Mouse (Mus musculus) C2C12 (cell line): ENCODE results near the gene Nr3c2. TPM values are rescaled to one million over a fixed set of nuclear protein-coding genes. Genes with fewer than 3 reads are reported as not detected.

Experiments
- H3K27me3 ChIP-seq: one replicate; pipeline ENCODE4 v1.6.1; 2011; ENCODE audit not compliant: control insufficient read depth, insufficient read depth, insufficient read length
- H3K36me3 ChIP-seq: one replicate; pipeline ENCODE4 v1.6.1; 2011; ENCODE audit not compliant: control insufficient read depth, insufficient read depth
- H3K4me3 ChIP-seq: one replicate; pipeline ENCODE4 v1.5.1; 2011; ENCODE audit warnings: mild to moderate bottlenecking, control low read depth; ENCODE audit not compliant: poor library complexity, insufficient read depth, severe bottlenecking
- H3K79me2 ChIP-seq: one replicate; pipeline ENCODE4 v1.6.1; 2011; ENCODE audit not compliant: control insufficient read depth, insufficient read depth
- H3K79me3 ChIP-seq: one replicate; pipeline ENCODE4 v1.6.1; 2011; ENCODE audit warnings: low read depth, control low read depth
- H3ac ChIP-seq: one replicate; pipeline ENCODE3; 2011; ENCODE audit warnings: low read depth; ENCODE audit not compliant: control insufficient read depth, insufficient read length
- CEBPB ChIP-seq: IDR thresholded peaks from one replicate; pipeline ENCODE4 v1.6.1; 2011; ENCODE audit warnings: low read depth, mild to moderate bottlenecking, control low read depth, moderate library complexity
- CTCF ChIP-seq: IDR thresholded peaks from one replicate; pipeline ENCODE4 v1.5.1; 2011; ENCODE audit not compliant: control insufficient read depth, insufficient read depth, insufficient read length
- FOSL1 ChIP-seq: IDR thresholded peaks from one replicate; pipeline ENCODE4 v1.8.0; 2011; ENCODE audit warnings: mild to moderate bottlenecking, low read length; ENCODE audit not compliant: poor library complexity, insufficient read depth, severe bottlenecking
- MAX ChIP-seq: IDR thresholded peaks from one replicate; pipeline ENCODE4 v1.6.1; 2011; ENCODE audit warnings: mild to moderate bottlenecking, control low read depth
- MYOD1 ChIP-seq: IDR thresholded peaks from one replicate; pipeline ENCODE4 v1.6.1; 2011; ENCODE audit warnings: low read depth; ENCODE audit not compliant: control insufficient read depth, insufficient read length
- MYOG ChIP-seq: IDR thresholded peaks from one replicate; pipeline ENCODE4 v1.6.1; 2011; ENCODE audit not compliant: control insufficient read depth, insufficient read length; ENCODE audit errors: extremely low read depth
- USF1 ChIP-seq: IDR thresholded peaks from one replicate; pipeline ENCODE4 v1.6.1; 2011; ENCODE audit warnings: low read depth, mild to moderate bottlenecking, control low read depth, moderate library complexity
- long read RNA-seq, 2 experiments: library from polyadenylated mRNA; unstranded; transcript quantifications; one replicate each; pipeline ENCODE4 v2.0.0; 2019 to 2020
- polyA plus RNA-seq: library from polyadenylated mRNA; unstranded; fragments of >200 nt; fragmentation: generic; extraction: Trizol; gene quantifications from one replicate; pipeline ENCODE4 v1.2.1, GENCODE M21; 2012; ENCODE audit warnings: missing spikeins

Nr3c2 gene
- polyA plus RNA-seq, result 0.04 TPM
- long read RNA-seq, experiment 1, partial matches to known transcripts, result 0 of 1 reads
- long read RNA-seq, experiment 1, other reads (novel, unspliced or antisense), result 1 of 1 reads
- long read RNA-seq, experiment 2, result 0 reads

GRCm38 (mm10) chr8:76899411-76900154 lies at the start of gene Nr3c2:
Gene Nr3c2 (plus strand): TSS chr8:76899442.
- Histone ChIP-seq H3K27me3 (peaks cover 22% of the 10 kb centered on the region), H3K79me3 (no peaks in the 10 kb centered on the region), H3K4me3 (peak within 1 kb of the TSS; percentile 29), H3K36me3 (no peaks in the 10 kb centered on the region), H3ac (peak within 1 kb of the TSS; percentile 37), H3K79me2 (no peaks in the 10 kb centered on the region)
- TF ChIP-seq MYOG (no peak), CTCF (no peak), CEBPB (no peak), MAX (no peak), MYOD1 (no peak), FOSL1 (no peak), USF1 (no peak)

- Histone ChIP-seq H3ac (no peak overlapping the region), H3K27me3 (no peaks in the 10 kb centered on the region), H3K36me3 (no peaks in the 10 kb centered on the region), H3K79me3 (no peaks in the 10 kb centered on the region), H3K79me2 (no peaks in the 10 kb centered on the region), H3K4me3 (no peak overlapping the region)
- TF ChIP-seq MYOD1 (no peak), CTCF (no peak), MYOG (no peak), CEBPB (no peak)
These were observed 40.7 kb upstream of the Nr3c2 start for GRCm38 (mm10) chr8:76858534-76858933.

DNA sequence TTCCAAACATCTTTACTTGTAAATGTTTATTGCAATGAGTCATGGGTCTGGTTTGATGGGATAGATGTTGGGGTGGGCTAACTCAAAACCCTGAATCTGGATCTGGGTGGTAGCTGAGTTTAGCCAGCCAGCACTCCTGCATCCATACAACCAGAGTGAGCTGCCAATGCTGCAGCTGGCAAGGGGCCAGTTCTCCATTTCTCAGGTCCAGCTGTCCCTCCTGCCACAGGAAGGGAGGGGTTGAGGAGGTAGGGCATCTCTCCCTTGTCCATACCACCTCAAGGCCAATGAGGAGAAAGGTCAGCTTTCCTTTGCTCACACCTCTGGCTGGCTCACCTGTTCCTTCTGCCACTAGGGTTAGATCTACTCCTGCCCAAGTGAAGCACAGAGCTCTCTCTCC lies 39.5 kb upstream of the Nr3c2 start:
- no peaks in the 10 kb centered on the region for H3K79me3 ChIP-seq
- TF ChIP-seq MYOG (no peak), CTCF (no peak), CEBPB (no peak), MYOD1 (no peak)
- H3K79me2 ChIP-seq, result no peaks in the 10 kb centered on the region
- H3K27me3 ChIP-seq, result no peaks in the 10 kb centered on the region
- H3K4me3 ChIP-seq, result no peak overlapping the region
- H3K36me3 ChIP-seq, result no peaks in the 10 kb centered on the region
- H3ac ChIP-seq, result no peak overlapping the region

GRCm38 (mm10) chr8:76863066-76863465 lies 36.2 kb upstream of the Nr3c2 start:
- no peaks in the 10 kb centered on the region for H3K27me3 ChIP-seq
- H3K36me3 ChIP-seq, result no peaks in the 10 kb centered on the region
- no peaks in the 10 kb centered on the region for H3K79me3 ChIP-seq
- TF ChIP-seq MYOG (no peak), FOSL1 (no peak), CEBPB (no peak), MAX (no peak), CTCF (no peak), MYOD1 (no peak), USF1 (no peak)
- no peaks in the 10 kb centered on the region for H3K79me2 ChIP-seq
- no peak overlapping the region for H3K4me3 ChIP-seq
- H3ac ChIP-seq, result no peak overlapping the region

GRCm38 (mm10) chr8:76876809-76877208 lies 22.4 kb upstream of the Nr3c2 start:
- Histone ChIP-seq H3K36me3 (no peaks in the 10 kb centered on the region), H3ac (no peak overlapping the region), H3K4me3 (no peak overlapping the region), H3K27me3 (no peaks in the 10 kb centered on the region), H3K79me2 (no peaks in the 10 kb centered on the region), H3K79me3 (no peaks in the 10 kb centered on the region)
- TF ChIP-seq USF1, result no peak
- TF ChIP-seq FOSL1, result no peak
- no peak for TF ChIP-seq MYOG
- no peak for TF ChIP-seq CTCF
- TF ChIP-seq CEBPB, result no peak
- TF ChIP-seq MYOD1, result no peak
- TF ChIP-seq MAX, result no peak

GRCm38 (mm10) chr8:76897050-76897449 lies 2.2 kb upstream of the Nr3c2 start:
- Histone ChIP-seq H3K79me2 (no peaks in the 10 kb centered on the region), H3K79me3 (no peaks in the 10 kb centered on the region), H3K27me3 (peaks cover 17% of the 10 kb centered on the region), H3K4me3 (no peak overlapping the region), H3ac (no peak overlapping the region), H3K36me3 (no peaks in the 10 kb centered on the region)
- TF ChIP-seq USF1 (no peak), CTCF (no peak), FOSL1 (no peak), MYOD1 (no peak), CEBPB (no peak), MAX (no peak), MYOG (no peak)
